Mouse (Mus musculus): ENCODE measurements around the gene Gipc3. TPM values are rescaled to one million over a fixed set of nuclear protein-coding genes. Genes with fewer than 3 reads are reported as not detected.

Gipc3 gene
- polyA plus RNA-seq, 1 experiment from 2014 or later: 0.06 TPM

DNA sequence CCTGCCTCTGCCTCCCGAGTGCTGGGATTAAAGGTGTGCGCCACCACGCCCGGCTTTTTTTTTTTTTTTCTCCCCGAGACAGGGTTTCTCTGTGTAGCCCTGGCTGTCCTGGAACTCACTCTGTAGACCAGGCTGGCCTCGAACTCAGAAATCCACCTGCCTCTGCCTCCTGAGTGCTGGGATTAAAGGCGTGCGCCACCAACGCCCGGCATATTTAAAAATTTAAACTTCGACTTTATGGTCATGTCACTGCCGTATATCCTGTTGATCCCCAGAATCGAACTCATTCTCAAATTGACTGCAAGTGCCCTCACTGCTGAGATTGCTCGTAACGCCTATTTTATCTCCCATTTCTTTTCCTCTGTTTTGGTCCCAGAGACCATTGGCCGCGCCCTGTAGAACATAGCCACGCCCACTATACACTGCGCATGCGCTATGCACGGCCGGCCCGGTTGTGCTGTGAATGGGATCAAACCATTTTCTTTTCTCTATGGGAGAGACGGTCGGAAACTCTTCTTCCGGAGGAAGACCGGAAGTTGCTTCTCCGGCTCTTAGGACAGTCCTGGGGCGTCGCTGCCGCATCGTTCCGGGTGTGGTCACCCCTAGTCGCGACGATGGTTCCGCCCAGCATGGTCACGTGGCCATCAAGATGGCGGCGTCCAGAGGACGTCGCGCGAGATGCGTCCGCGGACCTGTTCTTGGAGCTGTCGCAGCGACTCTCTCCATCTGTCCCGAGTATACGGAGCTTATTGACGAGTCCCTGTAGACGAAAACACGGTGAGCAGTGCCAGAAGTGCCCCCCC is 40.9 kb upstream of the Gipc3 start, which contains the start of the genes Dohh and Gm48551:
Dohh (plus strand) TSS at position 627 of the 803 bp plus-strand sequence.
Gm48551 (plus strand) TSS at position 665 of the 803 bp plus-strand sequence.
- Histone ChIP-seq H3K27ac (replicated peaks) (peak within 1 kb of the TSS; percentile 95), H3K9me3 (ENCODE audit: control insufficient read depth, low read length) (no peaks in the 10 kb centered on the region), H3K36me3 (ENCODE audit: control insufficient read depth, insufficient read depth, low read length) (peaks cover 15% of the 10 kb centered on the region; the same call in 1 of the 2 replicates), H3K4me1 (replicated peaks; ENCODE audit: control insufficient read depth, insufficient read depth) (peaks cover 8% of the 10 kb centered on the region; the same call in 1 of the 2 replicates), H3K27me3 (ENCODE audit: control insufficient read depth, insufficient read depth, low read length) (no peaks in the 10 kb centered on the region), H3K9ac (ENCODE audit: low read length) (peak within 1 kb of the TSS; percentile 92), H3K4me3 (ENCODE audit: low read depth, low read length) (peak within 1 kb of the TSS; percentile 86), H3K4me2 (replicated peaks; ENCODE audit: low read depth) (peak within 1 kb of the TSS; percentile 89)
- TF ChIP-seq EP300 (optimal IDR thresholded peaks at IDR 0.05) (peak; percentile 88), CTCF (IDR thresholded peaks at IDR 0.05; ENCODE audit: low read depth) (no peak)
- DNase-seq (ENCODE audit: low spot score) (peak; percentile 98), ATAC-seq (ENCODE audit: low FRiP score, low TSS enrichment) (peak; percentile 89)
- 5% methylated on average over 49 of the region's 54 CpGs for WGBS

GRCm38 (mm10) chr10:81382039-81382438 is 39.0 kb upstream of the Gipc3 start:
- H3K36me3 ChIP-seq (ENCODE audit: control insufficient read depth, insufficient read depth, low read length): peaks cover 4% of the 10 kb centered on the region; the same call in 1 of the 2 replicates
- H3K4me2 ChIP-seq (replicated peaks; ENCODE audit: low read depth): no peak overlapping the region
- peak; percentile 1; the same call in 1 of the 2 replicates for ATAC-seq (ENCODE audit: low FRiP score, low TSS enrichment)
- peaks cover 13% of the 10 kb centered on the region for H3K4me1 ChIP-seq (replicated peaks; ENCODE audit: control insufficient read depth, insufficient read depth)
- TF ChIP-seq CTCF (IDR thresholded peaks at IDR 0.05; ENCODE audit: low read depth): no peak
- no peak for TF ChIP-seq EP300 (optimal IDR thresholded peaks at IDR 0.05)
- H3K9me3 ChIP-seq (ENCODE audit: control insufficient read depth, low read length): no peaks in the 10 kb centered on the region
- no peak overlapping the region for H3K9ac ChIP-seq (ENCODE audit: low read length)
- DNase-seq (ENCODE audit: low spot score): peak; percentile 88
- H3K4me3 ChIP-seq (ENCODE audit: low read depth, low read length): no peak overlapping the region
- no peaks in the 10 kb centered on the region for H3K27me3 ChIP-seq (ENCODE audit: control insufficient read depth, insufficient read depth, low read length)
- H3K27ac ChIP-seq (replicated peaks): peak overlapping the region; percentile 30; the same call in 1 of the 2 replicates
- WGBS: 51% methylated on average over 5 of the region's 5 CpGs

DNA sequence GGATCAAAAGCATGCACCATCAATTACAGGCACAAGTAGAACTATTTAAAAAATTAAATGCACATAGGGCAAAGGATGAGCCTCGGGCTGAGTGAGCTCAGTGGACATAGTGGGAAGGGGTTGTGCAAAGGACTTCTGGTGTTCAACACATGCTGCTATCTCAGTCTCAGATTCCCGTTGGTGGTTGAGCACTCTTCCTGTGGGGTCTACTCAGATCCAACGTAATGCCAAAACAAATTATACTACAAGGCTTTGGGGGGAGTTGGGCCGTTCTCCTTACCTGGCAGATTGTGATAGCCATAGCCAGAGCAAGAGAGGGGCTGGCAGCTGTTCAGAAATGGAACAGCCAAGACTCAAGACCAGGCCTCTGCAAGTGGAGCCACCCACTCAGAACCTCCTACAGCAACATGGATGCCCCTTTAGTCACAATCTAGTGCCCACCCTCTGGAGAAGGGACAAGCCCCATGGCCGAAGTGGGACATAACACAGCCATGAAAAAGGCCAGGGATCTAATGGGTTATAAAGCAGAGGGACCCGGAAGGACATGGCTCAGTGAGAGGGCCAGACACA is 36.8 kb upstream of the Gipc3 start:
- Histone ChIP-seq H3K4me1 (replicated peaks; ENCODE audit: control insufficient read depth, insufficient read depth) (peaks cover 13% of the 10 kb centered on the region), H3K27me3 (ENCODE audit: control insufficient read depth, insufficient read depth, low read length) (no peaks in the 10 kb centered on the region), H3K36me3 (ENCODE audit: control insufficient read depth, insufficient read depth, low read length) (no peaks in the 10 kb centered on the region), H3K4me3 (ENCODE audit: low read depth, low read length) (no peak overlapping the region), H3K27ac (replicated peaks) (no peak overlapping the region), H3K4me2 (replicated peaks; ENCODE audit: low read depth) (no peak overlapping the region), H3K9ac (ENCODE audit: low read length) (no peak overlapping the region), H3K9me3 (ENCODE audit: control insufficient read depth, low read length) (no peaks in the 10 kb centered on the region)
- ATAC-seq (ENCODE audit: low FRiP score, low TSS enrichment) (no peak), DNase-seq (ENCODE audit: low spot score) (no peak)
- 89% methylated on average over 6 of the region's 6 CpGs for WGBS
- no peak for TF ChIP-seq EP300 (optimal IDR thresholded peaks at IDR 0.05)

DNA sequence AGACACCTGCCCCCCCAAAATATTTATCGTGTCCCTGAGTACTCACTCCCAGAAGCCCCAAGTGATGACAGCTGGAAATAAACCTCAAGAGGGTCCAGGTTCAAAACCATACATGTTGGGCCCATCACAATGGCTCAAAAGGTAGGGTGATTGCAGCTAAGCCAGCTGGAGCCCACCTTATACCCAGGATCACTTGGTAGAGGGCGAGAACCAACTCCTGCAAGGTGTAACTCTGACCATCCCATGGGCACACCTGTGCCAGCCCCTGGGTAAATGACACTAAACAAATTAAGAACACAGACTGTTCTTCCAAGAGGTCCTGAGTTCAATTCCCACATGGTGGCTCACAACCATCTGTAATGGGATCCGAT is 36.1 kb upstream of the Gipc3 start:
- Histone ChIP-seq H3K27ac (replicated peaks) (peak overlapping the region; percentile 25; the same call in 1 of the 2 replicates), H3K4me2 (replicated peaks; ENCODE audit: low read depth) (peak overlapping the region; percentile 57), H3K4me3 (ENCODE audit: low read depth, low read length) (peak overlapping the region; percentile 51), H3K36me3 (ENCODE audit: control insufficient read depth, insufficient read depth, low read length) (peaks cover 3% of the 10 kb centered on the region; the same call in 1 of the 2 replicates), H3K9ac (ENCODE audit: low read length) (peak overlapping the region; percentile 43), H3K4me1 (replicated peaks; ENCODE audit: control insufficient read depth, insufficient read depth) (peaks cover 13% of the 10 kb centered on the region), H3K9me3 (ENCODE audit: control insufficient read depth, low read length) (no peaks in the 10 kb centered on the region), H3K27me3 (ENCODE audit: control insufficient read depth, insufficient read depth, low read length) (no peaks in the 10 kb centered on the region)
- TF ChIP-seq EP300 (optimal IDR thresholded peaks at IDR 0.05): no peak
- no peak for TF ChIP-seq CTCF (IDR thresholded peaks at IDR 0.05; ENCODE audit: low read depth)
- ATAC-seq (ENCODE audit: low FRiP score, low TSS enrichment) (no peak), DNase-seq (ENCODE audit: low spot score) (no peak)
- 60% methylated on average over 3 of the region's 3 CpGs for WGBS

GRCm38 (mm10) chr10:81378553-81379182 is 35.6 kb upstream of the Gipc3 start:
- peak; percentile 95 for ATAC-seq (ENCODE audit: low FRiP score, low TSS enrichment)
- Histone ChIP-seq H3K4me1 (replicated peaks; ENCODE audit: control insufficient read depth, insufficient read depth) (peaks cover 13% of the 10 kb centered on the region), H3K4me2 (replicated peaks; ENCODE audit: low read depth) (peak overlapping the region; percentile 57), H3K27ac (replicated peaks) (peak overlapping the region; percentile 25; the same call in 1 of the 2 replicates), H3K36me3 (ENCODE audit: control insufficient read depth, insufficient read depth, low read length) (peaks cover 5% of the 10 kb centered on the region; the same call in 1 of the 2 replicates), H3K27me3 (ENCODE audit: control insufficient read depth, insufficient read depth, low read length) (no peaks in the 10 kb centered on the region), H3K4me3 (ENCODE audit: low read depth, low read length) (peak overlapping the region; percentile 86), H3K9me3 (ENCODE audit: control insufficient read depth, low read length) (no peaks in the 10 kb centered on the region), H3K9ac (ENCODE audit: low read length) (peak overlapping the region; percentile 43)
- under 1% methylated on average over 42 of the region's 46 CpGs for WGBS
- TF ChIP-seq EP300 (optimal IDR thresholded peaks at IDR 0.05): no peak
- peak; percentile 40 for TF ChIP-seq CTCF (IDR thresholded peaks at IDR 0.05; ENCODE audit: low read depth)
- DNase-seq (ENCODE audit: low spot score): peak; percentile 100

All from stomach, postnatal 0 days (tissue).